Mouse (Mus musculus): ENCODE data around the gene Zfp641. TPM values are rescaled to one million over a fixed set of nuclear protein-coding genes. Genes with fewer than 3 reads are reported as not detected.

Zfp641 gene
- polyA plus RNA-seq, 2 experiments: 0.09 to 0.11 TPM

GRCm38 (mm10) chr15:98288566-98288965 lies 7.4 kb downstream of the Zfp641 start:
- TF ChIP-seq CTCF (IDR thresholded peaks at IDR 0.05; ENCODE audit: low read depth): no peak
- no peak for TF ChIP-seq EP300 (IDR thresholded peaks at IDR 0.05; ENCODE audit: low read depth)
- Histone ChIP-seq H3K27ac (no peak overlapping the region), H3K4me3 (ENCODE audit: insufficient read depth in 1 of 2, low read depth in 2 of 2, low read length in 2 of 2) (no peak overlapping the region), H3K4me2 (ENCODE audit: low read depth) (no peak overlapping the region), H3K9me3 (ENCODE audit: control insufficient read depth, low read length) (no peaks in the 10 kb centered on the region), H3K9ac (replicated peaks) (no peak overlapping the region), H3K36me3 (replicated peaks; ENCODE audit: control insufficient read depth, insufficient read depth, low read depth) (no peaks in the 10 kb centered on the region), H3K4me1 (replicated peaks; ENCODE audit: control insufficient read depth in 2 of 2, insufficient read depth in 2 of 2, low read length in 1 of 2) (no peaks in the 10 kb centered on the region), H3K27me3 (ENCODE audit: control insufficient read depth, insufficient read depth, low read length) (no peaks in the 10 kb centered on the region)
- no peak for ATAC-seq (ENCODE audit: insufficient read depth)
- 64% methylated on average over 12 of the region's 12 CpGs for WGBS (ENCODE audit: insufficient replicate concordance)
- no peak for DNase-seq (ENCODE audit: low read depth in 3 of 3, low spot score in 3 of 3)

GRCm38 (mm10) chr15:98286418-98286817 lies 9.5 kb downstream of the Zfp641 start:
- Histone ChIP-seq H3K9ac (replicated peaks) (no peak overlapping the region), H3K4me3 (ENCODE audit: insufficient read depth in 1 of 2, low read depth in 2 of 2, low read length in 2 of 2) (no peak overlapping the region), H3K27ac (no peak overlapping the region), H3K27me3 (ENCODE audit: control insufficient read depth, insufficient read depth, low read length) (no peaks in the 10 kb centered on the region), H3K9me3 (ENCODE audit: control insufficient read depth, low read length) (no peaks in the 10 kb centered on the region), H3K4me1 (replicated peaks; ENCODE audit: control insufficient read depth in 2 of 2, insufficient read depth in 2 of 2, low read length in 1 of 2) (no peaks in the 10 kb centered on the region), H3K36me3 (replicated peaks; ENCODE audit: control insufficient read depth, insufficient read depth, low read depth) (no peaks in the 10 kb centered on the region), H3K4me2 (ENCODE audit: low read depth) (no peak overlapping the region)
- whole genome bisulfite sequencing (ENCODE audit: insufficient replicate concordance): 63% methylated on average over 7 of the region's 7 CpGs
- DNase-seq (ENCODE audit: low read depth in 3 of 3, low spot score in 3 of 3) (no peak), ATAC-seq (ENCODE audit: insufficient read depth) (no peak)
- TF ChIP-seq CTCF (IDR thresholded peaks at IDR 0.05; ENCODE audit: low read depth) (no peak), EP300 (IDR thresholded peaks at IDR 0.05; ENCODE audit: low read depth) (no peak)

GRCm38 (mm10) chr15:98257776-98258175 lies 38.2 kb downstream of the Zfp641 start:
- WGBS (ENCODE audit: insufficient replicate concordance): 61% methylated on average over 7 of the region's 7 CpGs
- Histone ChIP-seq H3K4me3 (ENCODE audit: insufficient read depth in 1 of 2, low read depth in 2 of 2, low read length in 2 of 2) (no peak overlapping the region), H3K9me3 (ENCODE audit: control insufficient read depth, low read length) (no peaks in the 10 kb centered on the region), H3K4me1 (replicated peaks; ENCODE audit: control insufficient read depth in 2 of 2, insufficient read depth in 2 of 2, low read length in 1 of 2) (no peaks in the 10 kb centered on the region), H3K36me3 (replicated peaks; ENCODE audit: control insufficient read depth, insufficient read depth, low read depth) (no peaks in the 10 kb centered on the region), H3K27me3 (ENCODE audit: control insufficient read depth, insufficient read depth, low read length) (no peaks in the 10 kb centered on the region), H3K27ac (no peak overlapping the region), H3K9ac (replicated peaks) (no peak overlapping the region), H3K4me2 (ENCODE audit: low read depth) (no peak overlapping the region)
- DNase-seq (ENCODE audit: low read depth in 3 of 3, low spot score in 3 of 3) (no peak), ATAC-seq (ENCODE audit: insufficient read depth) (no peak)
- TF ChIP-seq CTCF (IDR thresholded peaks at IDR 0.05; ENCODE audit: low read depth) (no peak), EP300 (IDR thresholded peaks at IDR 0.05; ENCODE audit: low read depth) (no peak)

- Histone ChIP-seq H3K9me3 (ENCODE audit: control insufficient read depth, low read length) (no peaks in the 10 kb centered on the region), H3K4me1 (replicated peaks; ENCODE audit: control insufficient read depth in 2 of 2, insufficient read depth in 2 of 2, low read length in 1 of 2) (no peaks in the 10 kb centered on the region), H3K36me3 (replicated peaks; ENCODE audit: control insufficient read depth, insufficient read depth, low read depth) (no peaks in the 10 kb centered on the region), H3K4me2 (ENCODE audit: low read depth) (no peak within 1 kb of the TSS), H3K4me3 (ENCODE audit: insufficient read depth in 1 of 2, low read depth in 2 of 2, low read length in 2 of 2) (no peak within 1 kb of the TSS), H3K27ac (no peak within 1 kb of the TSS), H3K27me3 (ENCODE audit: control insufficient read depth, insufficient read depth, low read length) (no peaks in the 10 kb centered on the region), H3K9ac (replicated peaks) (no peak within 1 kb of the TSS)
- 73% methylated on average over 8 of the region's 8 CpGs for WGBS (ENCODE audit: insufficient replicate concordance)
- no peak for ATAC-seq (ENCODE audit: insufficient read depth)
- TF ChIP-seq CTCF (IDR thresholded peaks at IDR 0.05; ENCODE audit: low read depth) (no peak), EP300 (IDR thresholded peaks at IDR 0.05; ENCODE audit: low read depth) (no peak)
- DNase-seq (ENCODE audit: low read depth in 3 of 3, low spot score in 3 of 3): no peak
Measured at GRCm38 (mm10) chr15:98257193-98257592, 38.8 kb downstream of the Zfp641 start, which contains the start of gene H1fnt. H1fnt (minus strand) TSS chr15:98257293.

- Histone ChIP-seq H3K4me2 (ENCODE audit: low read depth) (no peak overlapping the region), H3K36me3 (replicated peaks; ENCODE audit: control insufficient read depth, insufficient read depth, low read depth) (no peaks in the 10 kb centered on the region), H3K9me3 (ENCODE audit: control insufficient read depth, low read length) (no peaks in the 10 kb centered on the region), H3K27me3 (ENCODE audit: control insufficient read depth, insufficient read depth, low read length) (no peaks in the 10 kb centered on the region), H3K27ac (no peak overlapping the region), H3K9ac (replicated peaks) (no peak overlapping the region), H3K4me1 (replicated peaks; ENCODE audit: control insufficient read depth in 2 of 2, insufficient read depth in 2 of 2, low read length in 1 of 2) (no peaks in the 10 kb centered on the region), H3K4me3 (ENCODE audit: insufficient read depth in 1 of 2, low read depth in 2 of 2, low read length in 2 of 2) (no peak overlapping the region)
- WGBS (ENCODE audit: insufficient replicate concordance): 80% methylated on average over 13 of the region's 13 CpGs
- DNase-seq (ENCODE audit: low read depth in 3 of 3, low spot score in 3 of 3): no peak
- no peak for TF ChIP-seq EP300 (IDR thresholded peaks at IDR 0.05; ENCODE audit: low read depth)
- TF ChIP-seq CTCF (IDR thresholded peaks at IDR 0.05; ENCODE audit: low read depth): no peak
- no peak for ATAC-seq (ENCODE audit: insufficient read depth)
Measured at GRCm38 (mm10) chr15:98256271-98256670, 39.7 kb downstream of the Zfp641 start.

Other genes starting within 250 kb of the Zfp641 start
- 18.2 and 22.4 TPM in 2 replicates for gene Pfkm, start 203.6 kb downstream of the Zfp641 start, polyA plus RNA-seq (2012; rRNA removed)
- 19.6 and 20.6 TPM in 2 replicates for gene Pfkm, start 203.6 kb downstream of the Zfp641 start, polyA plus RNA-seq (2014; fragmentation: Nextera tagmentation; extraction: Ambion mirVana)
- gene Senp1, start 202.4 kb downstream of the Zfp641 start, polyA plus RNA-seq (2012; rRNA removed): 8.7 and 10.7 TPM in 2 replicates
- gene Senp1, start 202.4 kb downstream of the Zfp641 start, polyA plus RNA-seq (2014; fragmentation: Nextera tagmentation; extraction: Ambion mirVana): 15.3 and 16.9 TPM in 2 replicates
- 9.7 and 15.1 TPM in 2 replicates for gene Asb8, start 130.5 kb downstream of the Zfp641 start, polyA plus RNA-seq (2012; rRNA removed)
- gene Asb8, start 130.5 kb downstream of the Zfp641 start, polyA plus RNA-seq (2014; fragmentation: Nextera tagmentation; extraction: Ambion mirVana): 22.3 and 22.4 TPM in 2 replicates
- 0.01 TPM in 1 of 2 replicates, not detected in the other for gene Ccdc184, start 129.0 kb downstream of the Zfp641 start, polyA plus RNA-seq (2012; rRNA removed)
- not detected in 2 replicates for gene Ccdc184, start 129.0 kb downstream of the Zfp641 start, polyA plus RNA-seq (2014; fragmentation: Nextera tagmentation; extraction: Ambion mirVana)
- gene Olfr288, start 100.6 kb downstream of the Zfp641 start, polyA plus RNA-seq (2012; rRNA removed): not detected in 2 replicates
- not detected in 2 replicates for gene Olfr288, start 100.6 kb downstream of the Zfp641 start, polyA plus RNA-seq (2014; fragmentation: Nextera tagmentation; extraction: Ambion mirVana)
- not detected in 2 replicates for gene Gm44579, start 75.2 kb downstream of the Zfp641 start, polyA plus RNA-seq (2012; rRNA removed)
- not detected in 2 replicates for gene Gm44579, start 75.2 kb downstream of the Zfp641 start, polyA plus RNA-seq (2014; fragmentation: Nextera tagmentation; extraction: Ambion mirVana)
- not detected in 2 replicates for gene Olfr287, start 75.1 kb downstream of the Zfp641 start, polyA plus RNA-seq (2012; rRNA removed)
- gene Olfr287, start 75.1 kb downstream of the Zfp641 start, polyA plus RNA-seq (2014; fragmentation: Nextera tagmentation; extraction: Ambion mirVana): not detected in 2 replicates
- gene Olfr286, start 61.7 kb downstream of the Zfp641 start, polyA plus RNA-seq (2012; rRNA removed): not detected in 2 replicates
- gene Olfr286, start 61.7 kb downstream of the Zfp641 start, polyA plus RNA-seq (2014; fragmentation: Nextera tagmentation; extraction: Ambion mirVana): not detected in 2 replicates
- gene H1fnt, start 38.9 kb downstream of the Zfp641 start, polyA plus RNA-seq (2012; rRNA removed): not detected in 2 replicates
- not detected in 2 replicates for gene H1fnt, start 38.9 kb downstream of the Zfp641 start, polyA plus RNA-seq (2014; fragmentation: Nextera tagmentation; extraction: Ambion mirVana)
- gene Olfr285, start 21.2 kb upstream of the Zfp641 start, polyA plus RNA-seq (2012; rRNA removed): not detected in 2 replicates
- not detected in 2 replicates for gene Olfr285, start 21.2 kb upstream of the Zfp641 start, polyA plus RNA-seq (2014; fragmentation: Nextera tagmentation; extraction: Ambion mirVana)
- gene Olfr284, start 44.8 kb upstream of the Zfp641 start, polyA plus RNA-seq (2012; rRNA removed): not detected in 2 replicates
- gene Olfr284, start 44.8 kb upstream of the Zfp641 start, polyA plus RNA-seq (2014; fragmentation: Nextera tagmentation; extraction: Ambion mirVana): not detected in 2 replicates
- not detected in 2 replicates for gene Olfr283, start 84.8 kb upstream of the Zfp641 start, polyA plus RNA-seq (2012; rRNA removed)
- not detected in 2 replicates for gene Olfr283, start 84.8 kb upstream of the Zfp641 start, polyA plus RNA-seq (2014; fragmentation: Nextera tagmentation; extraction: Ambion mirVana)
- gene Olfr282, start 135.1 kb upstream of the Zfp641 start, polyA plus RNA-seq (2012; rRNA removed): not detected in 2 replicates
- gene Olfr282, start 135.1 kb upstream of the Zfp641 start, polyA plus RNA-seq (2014; fragmentation: Nextera tagmentation; extraction: Ambion mirVana): not detected in 2 replicates
- not detected in 2 replicates for gene Olfr281, start 156.4 kb upstream of the Zfp641 start, polyA plus RNA-seq (2012; rRNA removed)
- gene Olfr281, start 156.4 kb upstream of the Zfp641 start, polyA plus RNA-seq (2014; fragmentation: Nextera tagmentation; extraction: Ambion mirVana): not detected in 2 replicates
- gene OR5BS1P, start 173.7 kb upstream of the Zfp641 start, polyA plus RNA-seq (2012; rRNA removed): not detected in 2 replicates
- not detected in 2 replicates for gene OR5BS1P, start 173.7 kb upstream of the Zfp641 start, polyA plus RNA-seq (2014; fragmentation: Nextera tagmentation; extraction: Ambion mirVana)
- gene Lalba, start 186.6 kb upstream of the Zfp641 start, polyA plus RNA-seq (2012; rRNA removed): not detected in 2 replicates
- not detected in 2 replicates for gene Lalba, start 186.6 kb upstream of the Zfp641 start, polyA plus RNA-seq (2014; fragmentation: Nextera tagmentation; extraction: Ambion mirVana)
- not detected in 2 replicates for gene Olfr279, start 196.2 kb upstream of the Zfp641 start, polyA plus RNA-seq (2012; rRNA removed)
- not detected in 2 replicates for gene Olfr279, start 196.2 kb upstream of the Zfp641 start, polyA plus RNA-seq (2014; fragmentation: Nextera tagmentation; extraction: Ambion mirVana)
- 17.5 and 21.7 TPM in 2 replicates for gene Kansl2, start 238.1 kb upstream of the Zfp641 start, polyA plus RNA-seq (2012; rRNA removed)
- 31.1 and 35.6 TPM in 2 replicates for gene Kansl2, start 238.1 kb upstream of the Zfp641 start, polyA plus RNA-seq (2014; fragmentation: Nextera tagmentation; extraction: Ambion mirVana)

Data from liver, embryonic 14.5 days (tissue).